Mouse (Mus musculus) liver, adult 2 months (tissue): ENCODE measurements around the gene Top2a.

Source experiments
- CTCF ChIP-seq: fragments of 200-500 bp; IDR thresholded peaks from 2 replicates; pipeline ENCODE4 v1.5.1; 2011; ENCODE audit warnings: low read depth, low read length, control low read depth
- POLR2A ChIP-seq: fragments of 200-500 bp; IDR thresholded peaks from 2 replicates; pipeline ENCODE4 v1.6.1; 2011; ENCODE audit warnings: low read length, control low read depth; ENCODE audit not compliant: insufficient read depth; ENCODE audit errors: extremely low read depth

DNA sequence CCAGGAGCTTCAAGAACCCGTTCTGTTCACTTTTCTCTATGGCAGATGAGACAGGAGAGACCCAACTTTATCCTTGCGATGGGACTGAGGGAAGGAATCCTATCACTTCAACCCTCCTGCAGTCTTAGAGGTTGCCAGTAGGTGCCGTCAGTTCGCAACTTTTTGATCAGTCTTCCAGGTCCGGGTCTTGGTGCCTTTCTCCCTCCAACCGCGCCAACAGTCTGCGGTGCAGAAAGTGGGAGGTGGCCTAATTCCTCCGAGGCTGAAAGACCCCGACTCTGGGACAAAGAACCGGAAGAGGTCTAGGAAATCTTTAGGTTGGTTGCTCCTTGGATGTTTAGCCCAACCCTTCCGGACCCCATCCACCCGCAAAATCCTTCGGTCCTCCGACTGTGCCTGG lies 15.8 kb upstream of the Top2a start:
- TF ChIP-seq POLR2A, result no peak
- TF ChIP-seq CTCF, result peak; percentile 84
